Mouse (Mus musculus): Measurements from ENCODE around the gene Pard3.

Gene Pard3

DNA sequence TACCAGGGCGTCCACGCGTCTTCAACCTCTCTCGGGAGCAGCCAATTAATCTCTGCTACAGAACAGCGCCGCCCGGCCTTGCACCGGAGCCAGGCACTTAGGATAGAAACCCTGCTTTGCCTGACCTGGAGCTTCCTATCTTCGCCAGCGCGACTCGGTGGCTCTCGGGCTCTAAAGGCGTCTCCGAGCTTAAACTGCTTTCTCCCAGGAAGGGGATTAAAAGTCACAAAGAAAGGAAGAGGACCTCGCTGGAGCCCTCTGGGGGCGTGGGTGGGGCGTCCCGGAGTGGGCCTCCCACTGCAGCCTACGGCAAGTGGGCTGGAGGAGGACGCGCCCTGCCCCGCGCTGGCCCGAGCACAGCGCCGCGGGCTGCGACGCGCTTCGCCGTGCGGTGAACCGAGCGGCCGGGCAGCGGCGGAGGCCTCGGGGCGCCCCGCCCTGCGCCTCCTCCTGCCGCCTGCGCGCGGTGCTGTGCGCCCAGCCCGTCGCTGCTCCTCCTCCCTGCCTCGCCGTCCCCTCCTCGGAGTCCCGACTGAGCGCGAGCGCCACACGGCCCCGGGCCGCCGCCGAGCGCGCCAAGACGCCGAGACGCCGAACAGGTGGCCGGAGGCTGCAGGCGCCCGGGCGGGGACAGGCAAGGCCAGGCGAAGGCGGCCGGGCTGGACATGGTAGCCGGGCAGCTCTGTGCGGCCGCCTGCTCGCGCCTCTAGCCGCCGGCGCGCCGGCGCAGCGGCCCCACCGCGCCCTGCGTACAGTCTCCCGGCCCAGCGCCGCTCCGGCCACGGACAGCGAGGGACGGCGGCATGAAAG, at the start of gene Pard3:
Gene Pard3, plus strand, starts transcription at position 343 of the 810 bp plus-strand sequence.
- in situ Hi-C loops (cut with MboI, MseI): no loop called here

DNA sequence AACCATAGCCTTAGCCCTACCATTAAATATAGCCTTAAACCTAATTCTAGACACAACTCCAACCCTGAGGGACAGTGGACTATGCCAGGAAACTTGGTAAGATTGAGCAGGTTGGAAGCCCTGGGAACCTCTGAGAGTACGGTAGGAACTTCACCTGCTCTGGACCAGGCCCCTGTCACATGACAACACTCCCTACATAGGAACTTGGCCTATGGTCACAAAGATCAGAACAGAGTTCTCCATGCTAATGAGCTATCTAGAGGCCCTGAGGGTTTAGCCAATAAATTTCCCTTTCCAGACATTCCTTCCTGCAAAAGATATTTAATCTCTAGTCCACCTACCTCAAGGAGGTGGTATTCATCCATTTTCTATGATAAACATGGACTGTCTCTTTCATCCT, 41.9 kb upstream of the Pard3 start:
- in situ Hi-C loops (cut with MboI, MseI): no loop called here

DNA sequence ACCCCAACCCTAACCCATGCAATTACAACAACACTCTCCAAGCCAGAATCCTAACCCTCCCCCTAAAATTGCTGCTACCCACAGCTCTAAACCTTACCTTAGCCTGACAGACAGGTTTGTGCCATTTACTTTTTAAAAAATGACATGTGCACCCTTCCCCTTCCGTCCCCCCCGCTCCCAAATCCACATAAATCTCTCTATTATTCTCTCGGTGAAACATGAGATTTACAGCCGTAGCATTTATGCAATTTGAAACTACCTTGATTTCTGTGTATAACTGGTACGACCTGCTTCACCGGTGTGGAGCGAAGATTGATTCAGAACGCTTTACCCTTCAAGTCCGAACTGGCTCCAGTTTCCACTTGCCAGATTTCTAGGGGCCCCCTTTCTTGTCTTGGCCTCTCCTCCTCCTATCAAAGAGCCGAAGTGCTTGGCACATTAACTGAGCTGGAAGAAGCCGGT, 38.4 kb upstream of the Pard3 start:
- in situ Hi-C loops (cut with MboI, MseI): no loop called here

DNA sequence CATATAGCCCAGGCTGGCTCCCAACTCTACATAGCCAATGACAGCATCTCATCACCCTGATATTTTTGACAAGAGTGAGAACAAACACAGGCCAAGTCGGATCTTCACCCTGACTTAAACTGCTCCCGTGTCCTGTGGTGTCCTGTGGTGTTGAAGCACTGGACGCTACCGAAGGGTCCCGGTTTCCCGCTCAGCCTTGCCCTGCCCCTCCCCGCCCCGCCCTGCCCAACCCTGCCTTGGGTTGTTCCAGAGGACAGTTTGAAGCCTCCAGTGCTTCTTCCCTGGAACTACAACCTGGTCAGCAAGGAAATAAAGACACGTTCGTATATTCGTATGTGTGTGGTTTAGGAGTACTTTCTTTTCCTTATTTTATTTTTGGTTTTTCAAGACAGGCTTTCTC, 37.9 kb upstream of the Pard3 start:
- in situ Hi-C loops (cut with MboI, MseI): no loop called here

DNA sequence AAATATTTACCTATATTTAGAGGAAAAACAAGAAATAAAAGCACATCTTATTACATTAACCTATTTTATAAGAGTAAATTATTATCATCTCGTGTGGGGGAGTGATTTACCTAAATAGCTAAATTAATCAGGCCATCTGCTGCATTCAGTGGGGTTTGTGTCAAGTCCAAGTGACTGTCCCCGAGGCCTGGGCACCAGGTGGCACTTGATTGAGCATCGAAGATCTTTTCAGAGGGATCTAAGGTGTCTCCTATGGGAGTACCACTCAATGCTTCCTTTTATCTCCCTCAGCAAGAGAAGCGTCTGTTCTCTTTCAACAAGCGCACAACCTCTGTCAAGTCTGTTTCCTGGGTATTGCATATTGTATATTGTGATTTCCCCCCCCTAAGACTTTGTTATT, 32.2 kb upstream of the Pard3 start:
- in situ Hi-C loops (cut with MboI, MseI): no loop called here

DNA sequence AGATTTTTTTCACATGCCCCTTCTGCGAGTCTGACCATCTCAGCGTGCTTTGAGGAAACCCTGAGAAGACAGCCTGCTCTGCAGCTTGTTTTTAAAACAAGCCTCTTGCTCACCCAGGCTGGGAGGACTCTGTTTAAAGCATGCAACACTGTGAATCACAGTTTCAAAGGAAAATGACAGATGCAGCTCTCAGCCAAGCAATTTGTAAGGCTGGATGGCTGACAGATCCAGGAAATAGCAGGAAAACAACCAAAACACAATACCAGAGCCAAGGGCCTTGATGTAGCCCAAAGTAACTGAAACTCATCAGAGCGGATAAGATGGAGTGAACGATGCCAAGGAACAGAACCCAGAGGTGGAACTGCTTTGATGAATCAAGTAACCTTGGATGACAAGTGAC, 24.8 kb upstream of the Pard3 start:
- in situ Hi-C loops (cut with MboI, MseI): no loop called here

DNA sequence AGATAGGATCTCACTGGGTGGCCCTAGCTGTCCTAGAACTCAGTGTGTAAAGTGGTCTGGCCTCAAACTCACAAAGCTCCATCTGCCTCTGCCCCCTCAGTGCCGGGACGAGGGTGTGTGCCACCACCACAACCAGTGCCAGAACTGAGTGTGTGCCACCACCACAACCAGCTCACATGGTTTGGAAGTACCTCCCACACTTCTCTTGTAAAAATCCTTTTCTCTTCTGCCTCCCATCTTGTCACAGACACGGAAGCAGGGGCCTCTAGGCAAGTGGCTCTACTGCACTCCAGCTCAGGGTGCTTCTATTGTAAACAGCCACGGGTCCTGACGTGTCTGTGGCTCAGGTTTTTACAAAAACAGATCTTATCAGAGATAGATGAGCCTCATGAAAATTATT, 13.7 kb upstream of the Pard3 start:
- in situ Hi-C loops (cut with MboI, MseI): no loop called here

DNA sequence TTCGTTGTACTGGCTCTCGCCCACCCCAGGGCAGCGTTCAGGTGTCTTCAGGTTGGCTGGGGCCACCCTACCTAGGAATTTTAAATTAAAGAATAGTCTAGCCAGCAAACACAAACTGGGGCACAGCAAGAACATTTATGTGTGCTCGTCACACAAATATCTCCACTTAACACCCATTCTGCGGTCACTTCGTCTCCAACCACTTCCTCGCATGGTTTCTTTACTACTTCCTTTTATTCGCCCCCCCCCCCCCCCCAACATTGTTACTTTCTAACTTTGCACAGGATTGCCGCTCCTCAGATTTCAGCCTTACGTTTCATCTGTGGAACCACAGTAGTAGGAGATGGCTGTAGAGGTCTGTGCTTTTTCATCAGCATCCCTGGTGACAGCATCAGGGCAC, 11.6 kb upstream of the Pard3 start:
- in situ Hi-C loops (cut with MboI, MseI): no loop called here

DNA sequence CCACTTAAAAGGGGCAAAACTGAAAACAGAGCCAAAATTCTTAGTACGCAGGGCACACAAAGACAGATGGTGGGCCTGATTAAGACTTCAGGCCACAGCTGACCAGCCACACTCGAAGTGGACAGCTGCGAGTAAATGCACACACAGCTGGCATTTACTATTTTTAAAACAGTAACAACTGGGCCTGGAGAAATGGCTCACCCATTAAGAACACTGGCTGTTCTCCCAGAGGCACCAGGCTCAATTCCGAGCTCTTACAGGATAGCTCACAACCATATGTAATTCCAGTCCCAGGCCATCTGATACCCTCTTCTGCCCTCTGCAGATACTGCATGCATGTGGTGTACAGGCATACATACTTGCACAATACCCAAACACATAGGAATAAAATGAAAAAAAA, 8.6 kb upstream of the Pard3 start:
- in situ Hi-C loops (cut with MboI, MseI): no loop called here

DNA sequence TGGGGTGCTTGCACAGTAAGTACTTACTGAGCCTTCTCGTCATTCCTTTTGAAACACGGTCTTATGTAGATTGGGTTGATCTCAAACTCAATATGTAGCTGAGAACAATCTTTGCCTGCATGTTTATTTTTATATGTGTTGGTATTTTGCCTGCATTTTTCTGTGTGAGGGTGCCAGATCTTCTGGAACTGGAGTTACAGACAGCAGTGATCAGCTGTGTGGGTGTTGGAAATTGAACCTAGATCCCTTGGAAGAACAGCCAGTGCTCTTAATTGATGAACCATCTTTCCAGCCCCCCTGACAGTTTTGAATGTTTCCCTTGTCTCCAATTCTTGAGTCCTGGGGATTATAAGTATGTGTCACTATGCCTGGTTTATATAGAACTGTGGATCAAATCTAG, 4.9 kb upstream of the Pard3 start:
- in situ Hi-C loops (cut with MboI, MseI): no loop called here

DNA sequence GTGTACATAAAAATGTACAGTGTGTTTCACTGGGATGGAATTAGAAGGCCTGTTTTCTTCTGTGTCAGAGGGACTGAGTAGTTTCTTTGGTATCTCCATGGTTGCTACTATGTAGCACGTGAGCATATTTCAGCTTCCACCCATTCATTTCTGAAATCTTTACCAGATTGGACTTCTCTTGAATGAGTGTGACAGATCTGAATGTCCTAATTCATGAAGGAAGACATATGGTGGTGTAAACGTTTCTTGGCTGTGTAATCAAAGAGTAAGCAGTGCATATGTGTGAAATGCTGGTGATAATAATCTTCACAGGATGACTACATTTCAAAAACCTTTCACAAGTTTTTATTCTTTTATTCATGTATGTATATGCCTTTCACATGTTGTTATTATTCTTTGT, 3.9 kb upstream of the Pard3 start:
- in situ Hi-C loops (cut with MboI, MseI): no loop called here

DNA sequence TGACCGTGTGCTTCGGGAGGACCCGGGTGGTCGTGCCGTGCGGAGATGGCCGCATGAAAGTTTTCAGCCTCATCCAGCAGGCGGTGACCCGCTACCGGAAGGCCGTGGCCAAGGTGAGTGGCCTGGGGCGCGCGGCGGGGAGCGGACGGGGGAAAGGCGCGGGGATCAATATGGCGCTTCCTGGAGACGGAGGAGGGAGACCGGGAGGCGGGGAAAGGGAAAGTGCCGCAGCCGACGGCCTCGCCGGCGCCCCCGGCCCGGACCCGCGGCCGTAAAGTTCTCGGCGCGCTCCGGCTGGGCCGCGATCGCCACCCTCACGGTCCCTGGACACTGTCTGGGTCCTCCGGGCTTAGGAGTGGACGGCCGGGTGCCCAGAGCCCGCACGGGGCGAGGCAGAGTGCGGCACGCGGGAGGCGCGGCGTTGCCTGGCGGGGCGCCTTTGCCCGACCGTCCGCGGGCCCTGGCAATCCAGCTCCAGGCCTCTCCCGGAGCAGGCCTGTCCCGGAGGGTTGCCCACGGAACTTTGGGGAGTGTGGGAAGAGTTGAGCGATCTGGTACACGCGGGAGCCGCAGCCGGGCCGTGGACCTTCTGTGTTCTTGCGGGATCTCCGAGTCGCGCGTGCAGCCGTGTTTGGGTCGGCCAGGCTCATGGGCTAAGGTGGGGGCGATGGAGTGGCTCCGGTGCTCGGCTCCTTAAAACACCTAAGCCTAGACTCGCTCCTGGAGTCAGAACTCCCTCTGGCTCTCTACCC, 844 bp downstream of the Pard3 start:
- in situ Hi-C loops (cut with MboI, MseI): no loop called here

DNA sequence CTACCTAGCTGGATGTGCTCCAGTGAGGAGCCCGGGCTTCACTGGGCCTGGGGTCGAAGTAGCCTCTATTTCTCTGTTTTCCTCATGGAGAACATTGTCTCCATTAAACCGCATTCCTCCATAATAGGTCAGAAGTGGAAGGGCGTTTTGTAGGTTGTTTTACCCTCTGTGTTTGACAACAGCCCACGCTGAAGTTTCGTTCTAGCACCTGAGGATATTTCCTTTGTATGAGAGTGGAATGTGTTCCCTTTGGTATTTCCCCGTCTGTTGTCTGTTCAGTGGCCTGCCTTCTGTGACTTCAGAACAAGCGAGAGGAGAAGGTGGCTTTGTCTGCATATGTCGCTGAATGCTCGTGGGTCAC, 1.4 kb downstream of the Pard3 start:
- in situ Hi-C loops (cut with MboI, MseI): no loop called here

DNA sequence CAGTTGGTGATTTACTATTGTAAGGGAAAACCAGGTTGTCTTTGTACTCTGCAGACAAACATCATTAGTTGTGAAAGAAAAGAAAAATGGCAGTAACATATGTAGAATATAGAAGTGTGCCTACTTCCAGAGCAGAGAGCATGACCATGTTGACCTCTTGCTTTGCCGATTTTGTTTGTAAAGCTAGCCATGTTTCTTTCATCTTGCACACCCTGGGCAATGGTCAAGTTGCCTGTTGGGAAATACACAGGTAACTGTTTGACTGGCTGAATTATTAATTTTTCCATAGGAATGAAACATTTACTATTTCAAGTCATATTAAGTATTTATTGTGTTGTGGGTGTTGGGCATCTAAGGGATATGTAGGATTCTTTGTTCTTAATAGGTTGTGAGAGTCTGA, 2.1 kb downstream of the Pard3 start:
- in situ Hi-C loops (cut with MboI, MseI): no loop called here

DNA sequence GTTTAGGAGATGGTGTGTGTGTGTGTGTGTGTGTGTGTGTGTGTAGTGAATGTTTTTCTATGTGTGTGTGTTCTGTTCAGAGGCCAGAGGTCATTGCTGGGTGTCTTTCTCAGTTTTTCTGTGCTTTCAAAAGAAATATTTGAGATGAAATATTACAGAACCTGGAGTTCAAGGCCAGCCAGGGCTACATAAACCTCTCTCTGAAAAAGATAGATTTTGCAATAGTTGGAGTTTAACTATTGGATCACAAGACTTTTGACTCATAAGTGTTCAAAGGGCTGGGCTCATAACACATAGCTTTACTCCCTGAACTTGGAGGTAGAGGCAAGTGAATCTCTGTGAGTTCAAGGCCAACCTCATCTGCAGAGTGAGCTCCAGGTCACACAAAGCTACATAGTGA, 2.8 kb downstream of the Pard3 start:
- in situ Hi-C loops (cut with MboI, MseI): no loop called here

DNA sequence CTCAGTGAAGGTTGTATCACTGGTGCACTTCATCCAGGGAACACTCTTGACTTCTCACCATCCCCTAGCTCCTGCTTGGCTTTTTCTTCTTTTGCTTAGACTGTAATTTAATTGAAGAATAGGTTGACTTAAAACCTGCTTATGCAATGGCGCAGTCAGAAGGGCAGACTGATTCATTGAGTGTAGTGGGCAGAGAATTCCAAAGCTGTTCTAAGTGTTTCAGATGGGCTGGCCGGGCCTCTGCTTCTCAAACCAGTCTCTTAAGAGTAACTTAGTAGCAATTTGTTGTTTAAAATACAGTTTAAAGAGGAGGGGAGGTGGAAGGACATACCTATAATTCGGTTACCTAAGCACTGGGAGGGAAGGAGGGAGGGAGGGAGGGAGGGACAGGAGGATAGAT, 5.0 kb downstream of the Pard3 start:
- in situ Hi-C loops (cut with MboI, MseI): no loop called here

DNA sequence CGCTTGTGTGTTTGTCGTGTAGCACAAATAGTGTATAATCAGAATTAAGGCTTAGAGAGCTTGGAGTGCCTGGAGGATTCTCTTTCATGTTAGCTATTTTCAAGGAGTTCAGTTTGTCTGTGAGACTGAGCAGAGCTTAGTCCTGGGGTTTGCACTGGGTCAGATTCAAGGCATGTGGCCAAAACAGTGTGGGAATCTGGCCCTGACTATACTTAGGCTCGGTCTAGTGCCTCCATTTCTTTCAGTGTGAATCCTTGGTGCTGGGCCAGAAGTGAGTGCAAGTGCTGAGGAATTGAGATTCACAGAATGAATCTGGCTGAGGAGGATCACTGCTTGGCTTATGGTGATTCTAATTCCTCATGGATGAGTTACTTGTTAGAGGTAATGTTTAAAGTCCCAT, 6.5 kb downstream of the Pard3 start:
- in situ Hi-C loops (cut with MboI, MseI): no loop called here

DNA sequence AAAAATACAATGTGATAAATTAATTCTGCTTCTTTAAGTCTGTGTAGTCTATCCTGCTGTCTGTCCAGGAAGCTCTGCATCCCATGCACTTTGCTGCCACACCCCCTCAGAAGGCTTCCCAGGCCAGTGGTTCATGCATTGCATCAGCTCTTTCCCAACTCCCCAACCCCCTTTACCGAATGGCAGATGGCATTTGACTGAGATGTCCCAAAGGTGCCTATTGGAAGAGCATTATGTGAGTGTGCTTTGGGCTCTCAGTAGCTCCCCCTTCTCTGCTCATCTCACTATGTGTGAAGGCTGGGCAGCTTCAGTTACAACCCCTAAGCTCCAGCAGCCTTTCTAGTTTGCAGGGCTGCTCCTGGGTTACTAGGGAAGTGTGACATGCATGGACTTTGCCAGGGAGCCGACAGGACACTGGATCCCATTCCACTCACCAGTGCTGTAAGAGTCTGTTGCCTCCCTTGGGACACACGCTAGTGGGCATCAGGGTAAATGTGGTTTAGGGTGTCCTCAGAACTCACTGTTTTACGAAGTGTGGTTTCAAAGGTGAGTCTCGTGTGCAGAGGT, 9.4 kb downstream of the Pard3 start:
- in situ Hi-C loops (cut with MboI, MseI): no loop called here

DNA sequence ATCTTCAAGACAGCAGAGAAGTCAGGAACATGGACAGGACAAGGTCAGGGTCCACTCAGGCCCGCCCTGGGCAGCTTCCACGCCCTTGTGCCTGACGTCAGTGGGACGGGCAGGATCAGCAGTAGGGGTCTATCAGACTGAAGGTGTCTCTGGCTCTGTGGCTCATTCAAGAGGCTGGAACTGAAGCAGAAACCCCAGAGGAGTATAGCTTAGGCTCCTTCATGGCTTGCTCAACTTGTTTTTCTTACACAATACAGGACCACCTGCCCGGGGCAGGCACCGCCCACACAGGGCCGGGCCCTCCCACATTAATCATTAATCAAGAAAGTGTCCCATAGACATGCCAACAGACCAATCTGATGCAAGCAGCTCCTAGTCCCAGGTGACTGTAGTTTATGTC, 12.8 kb downstream of the Pard3 start:
- in situ Hi-C loops (cut with MboI, MseI): no loop called here

DNA sequence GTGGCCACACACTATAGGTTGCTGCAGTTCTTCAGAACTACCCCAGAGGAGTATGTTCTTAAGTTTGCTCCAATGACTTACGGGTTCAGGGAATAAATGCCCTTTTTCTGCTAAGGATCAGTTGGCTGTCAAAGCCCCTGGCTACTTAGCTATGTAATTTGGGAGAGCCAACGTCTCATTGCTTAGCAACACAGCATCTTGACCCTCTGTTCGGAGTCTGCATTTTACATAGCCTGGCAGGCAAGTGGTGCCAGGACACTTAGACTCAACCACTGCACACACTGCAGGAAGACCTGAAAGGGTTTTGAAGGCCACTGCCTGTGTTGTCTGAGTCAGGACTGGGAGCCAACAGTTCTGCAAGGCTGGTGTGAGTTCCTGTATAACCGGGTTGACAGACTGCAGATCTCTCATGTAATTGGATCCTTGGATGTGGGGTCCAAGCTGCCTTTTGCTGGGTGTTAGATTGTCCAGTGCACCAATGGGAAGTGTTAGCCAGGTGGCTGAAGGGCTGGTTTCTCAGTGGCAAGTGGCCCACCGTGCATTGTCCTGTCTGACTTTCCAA, 15.6 kb downstream of the Pard3 start:
- in situ Hi-C loops (cut with MboI, MseI): no loop called here

DNA sequence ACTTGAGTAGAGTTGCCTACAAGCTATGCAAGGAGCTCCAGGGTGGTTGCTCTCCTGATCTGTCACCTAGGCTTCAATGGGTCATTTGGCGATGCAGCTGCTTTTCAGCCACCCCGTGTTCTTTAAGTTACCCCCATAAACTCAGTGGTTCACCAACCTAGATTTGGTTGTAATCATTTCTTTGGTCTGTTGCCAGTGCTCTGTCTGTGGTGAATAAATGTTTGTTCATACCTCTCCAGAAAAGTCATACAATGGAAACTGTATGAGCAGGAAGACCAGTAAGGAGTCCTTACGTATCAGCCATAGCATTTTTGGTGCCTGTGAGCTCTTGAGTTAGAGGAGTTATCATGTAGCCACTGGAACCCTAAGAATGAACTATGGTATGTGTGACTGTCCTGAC, 17.6 kb downstream of the Pard3 start:
- in situ Hi-C loops (cut with MboI, MseI): no loop called here

DNA sequence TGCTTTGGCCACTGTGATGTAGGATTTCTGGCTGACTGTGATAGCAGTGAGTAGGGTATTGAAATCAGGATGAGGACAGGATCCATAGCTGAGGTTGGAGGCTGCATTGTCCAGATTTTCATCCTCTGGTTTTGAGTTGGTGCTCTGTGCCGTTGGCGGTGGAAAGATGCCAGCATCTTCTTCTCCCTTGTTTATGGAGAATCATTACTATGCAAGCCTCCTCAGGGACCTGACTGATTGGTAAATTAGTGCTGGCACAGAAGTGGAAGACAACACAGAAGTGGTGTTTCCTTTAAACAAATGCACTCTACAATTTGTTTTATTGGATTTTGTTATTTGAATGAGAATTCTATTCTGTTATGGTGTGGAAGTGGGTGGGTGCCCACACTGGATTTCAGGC, 18.8 kb downstream of the Pard3 start:
- in situ Hi-C loops (cut with MboI, MseI): no loop called here

DNA sequence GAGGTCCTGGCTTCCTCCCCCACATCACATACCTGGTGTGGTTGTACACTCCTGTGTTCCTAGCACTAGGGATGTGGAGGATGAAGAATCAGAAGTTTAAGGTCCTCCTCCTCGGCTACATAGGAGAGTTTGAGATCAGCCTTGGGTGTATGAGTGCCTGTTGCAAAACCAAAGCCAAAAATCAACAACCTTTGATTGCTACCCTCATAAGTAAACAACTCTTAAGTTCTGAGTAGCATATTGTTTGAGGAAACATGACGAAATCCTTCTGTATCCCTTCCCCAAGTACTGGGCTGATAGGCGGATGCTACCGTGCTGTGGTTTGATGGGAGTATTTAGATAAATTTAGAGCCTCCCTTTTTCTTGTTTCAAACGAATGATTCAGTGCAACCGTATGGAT, 20.9 kb downstream of the Pard3 start:
- in situ Hi-C loops (cut with MboI, MseI): no loop called here
